Mouse (Mus musculus) bone marrow, adult 2 months (tissue): ENCODE data around the gene Wdr48.

Source experiments
- CTCF ChIP-seq: fragments of 200-500 bp; IDR thresholded peaks from 2 replicates; pipeline ENCODE4 v1.5.1; 2011; ENCODE audit warnings: low read length, control low read depth; ENCODE audit not compliant: control insufficient read depth, insufficient read depth
- POLR2A ChIP-seq: fragments of 200-500 bp; IDR thresholded peaks from 2 replicates; pipeline ENCODE4 v1.6.1; 2011; ENCODE audit warnings: low read depth, mild to moderate bottlenecking, control low read depth, low read length, borderline replicate concordance; ENCODE audit not compliant: control insufficient read depth

- TF ChIP-seq CTCF (no peak), POLR2A (no peak)
These were observed 64.2 kb downstream of the Wdr48 start for GRCm38 (mm10) chr9:119958835-119959234.
